Mouse (Mus musculus) intestine, postnatal 0 days (tissue): ENCODE measurements around the gene Gm9970. TPM values are rescaled to one million over a fixed set of nuclear protein-coding genes. Genes with fewer than 3 reads are reported as not detected.
A peak's percentile ranks its signal among the peaks of the same experiment; 100 is the strongest.

ENCODE experiments used
- ATAC-seq: fragments of 200-750 bp; cut with Nextera tagmentation; 2 replicates; pipeline ENCODE4 v1.8.0; 2017; ENCODE audit warnings: mild to moderate bottlenecking, moderate TSS enrichment, moderate library complexity
- H3K27ac ChIP-seq: fragments of 300-500 bp; sonication (generic); 2 replicates; pipeline ENCODE4 v1.5.1; 2014; ENCODE audit warnings: mild to moderate bottlenecking, low read depth, low read length, moderate library complexity
- H3K27me3 ChIP-seq: fragments of 300-500 bp; sonication (generic); replicated peaks from 2 replicates; pipeline ENCODE4 v1.6.1; 2014; ENCODE audit warnings: low read length, mixed read lengths; ENCODE audit not compliant: control insufficient read depth, insufficient read depth
- H3K36me3 ChIP-seq: fragments of 300-500 bp; sonication (generic); 2 replicates; pipeline ENCODE4 v1.6.1; 2014; ENCODE audit warnings: mild to moderate bottlenecking, moderate library complexity; ENCODE audit not compliant: control insufficient read depth, insufficient read depth
- H3K4me1 ChIP-seq: fragments of 300-500 bp; sonication (generic); replicated peaks from 2 replicates; pipeline ENCODE4 v1.6.1; 2014; ENCODE audit warnings: antibody characterized with exemption, low read length, mixed read lengths; ENCODE audit not compliant: control insufficient read depth, insufficient read depth
- H3K4me2 ChIP-seq: fragments of 300-500 bp; sonication (generic); replicated peaks from 2 replicates; pipeline ENCODE4 v1.6.1; 2014; ENCODE audit warnings: low read depth, mild to moderate bottlenecking, moderate library complexity
- H3K4me3 ChIP-seq: fragments of 300-500 bp; sonication (generic); 2 replicates; pipeline ENCODE4 v1.5.1; 2014; ENCODE audit warnings: low read depth, low read length
- H3K9ac ChIP-seq: fragments of 300-500 bp; sonication (generic); 2 replicates; pipeline ENCODE4 v1.6.1; 2014; ENCODE audit warnings: mild to moderate bottlenecking, low read depth, low read length
- H3K9me3 ChIP-seq: fragments of 300-500 bp; sonication (generic); 2 replicates; pipeline ENCODE4 v1.6.1; 2016; ENCODE audit warnings: mixed run types; ENCODE audit not compliant: control insufficient read depth
- CTCF ChIP-seq: sonication (generic); IDR thresholded peaks from 2 replicates; pipeline ENCODE4 v1.5.1; 2016; ENCODE audit warnings: low read depth, mild to moderate bottlenecking, control low read depth, antibody characterized with exemption, moderate library complexity
- WGBS: fragments of 180-500 bp; shearing (Covaris S2); extraction: QIAGEN DNeasy Blood & Tissue Kit; methylation state at CpG from one replicate; pipeline ENCODE4 v1.1.7; 2014; 5-methylcytosine and 5-hydroxymethylcytosine counted together
- polyA plus RNA-seq: library from polyadenylated mRNA; unstranded; fragments of >200 nt; fragmentation: Nextera tagmentation; extraction: Ambion mirVana; gene quantifications from 2 replicates; pipeline ENCODE4 v1.2.1, GENCODE M21; 2015

Gene Gm9970
- 0.51 and 0.70 TPM in 2 replicates for polyA plus RNA-seq

DNA sequence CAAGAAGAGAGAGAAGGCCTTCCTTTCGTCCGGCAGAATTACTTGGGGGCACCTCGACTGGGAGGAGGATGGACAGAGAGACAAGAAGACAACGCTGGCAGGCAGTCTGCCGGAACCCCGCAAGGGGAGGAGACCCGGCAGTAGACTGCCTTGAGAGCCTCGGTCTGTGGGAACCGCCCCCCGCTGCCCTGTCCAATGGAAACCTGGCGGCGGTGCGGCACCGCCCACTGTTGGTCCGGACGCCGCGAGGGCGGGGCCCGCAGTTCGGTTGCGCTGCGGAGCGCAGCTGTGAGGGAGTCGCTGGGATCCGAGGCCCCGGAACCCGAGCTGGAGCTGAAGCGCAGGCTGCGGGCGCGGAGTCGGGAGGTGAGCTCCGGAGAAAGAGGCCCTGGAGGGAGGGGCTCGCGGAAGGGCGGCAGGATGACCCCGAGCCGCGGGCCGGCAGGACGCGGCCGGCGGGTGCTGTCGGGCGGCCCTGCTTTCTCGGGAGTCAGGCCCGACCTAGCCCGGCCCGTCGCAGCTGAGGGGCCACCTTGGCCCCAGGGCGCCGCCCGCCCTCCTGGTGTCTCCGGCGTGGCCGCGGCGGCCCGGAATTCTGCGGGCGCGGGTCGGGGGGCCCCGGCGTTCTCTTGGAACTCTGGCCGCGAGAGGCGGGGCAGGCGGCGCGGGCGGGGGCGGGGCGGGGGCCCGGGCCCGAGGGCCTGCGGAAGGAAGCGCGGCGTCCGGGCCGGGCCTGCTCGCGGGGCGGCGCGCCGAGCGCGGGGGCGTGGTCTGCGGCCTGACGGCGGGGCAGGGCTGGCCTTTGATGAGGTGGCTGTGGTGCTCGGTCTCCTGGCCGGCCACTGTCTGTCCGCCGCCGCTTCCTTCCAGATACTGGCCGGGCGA lies at the start of gene Gm9970, which contains the start of gene Nrbp1:
Gene Gm9970 (minus strand): TSS at position 596 of the 885 bp plus-strand sequence.
Gene Nrbp1 (plus strand): TSS at position 228 of the 885 bp plus-strand sequence.
- ATAC-seq: peak; percentile 97
- WGBS: under 1% methylated on average over 80 of the region's 103 CpGs
- no peaks in the 10 kb centered on the region for H3K27me3 ChIP-seq

GRCm38 (mm10) chr5:31289626-31290230 lies 48.7 kb upstream of the Gm9970 start:
- H3K27ac ChIP-seq: no peak overlapping the region
- no peak for TF ChIP-seq CTCF
- H3K9me3 ChIP-seq: no peaks in the 10 kb centered on the region
- H3K4me3 ChIP-seq: no peak overlapping the region
- H3K27me3 ChIP-seq: no peaks in the 10 kb centered on the region
- peaks cover 10% of the 10 kb centered on the region; the same call in 1 of the 2 replicates for H3K36me3 ChIP-seq
- 65% methylated on average over 3 of the region's 3 CpGs for WGBS
- H3K4me1 ChIP-seq: no peaks in the 10 kb centered on the region
- peak overlapping the region; percentile 70 for H3K4me2 ChIP-seq
- no peak overlapping the region for H3K9ac ChIP-seq
- no peak for ATAC-seq

More for the DNA sequence above, at the start of gene Gm9970, which contains the start of gene Nrbp1:
- H3K4me1 ChIP-seq: 0 out of 2 replicates have a peak, but pooled peaks cover 7% of the 10 kb centered on the region
- H3K9ac ChIP-seq: peak within 1 kb of the TSS; percentile 98
- peak within 1 kb of the TSS; percentile 98 for H3K4me3 ChIP-seq
- H3K36me3 ChIP-seq: peaks cover 22% of the 10 kb centered on the region
- H3K9me3 ChIP-seq: no peaks in the 10 kb centered on the region
- peak within 1 kb of the TSS; percentile 73 for H3K4me2 ChIP-seq
- H3K27ac ChIP-seq: peak within 1 kb of the TSS; percentile 100
- TF ChIP-seq CTCF: no peak

DNA sequence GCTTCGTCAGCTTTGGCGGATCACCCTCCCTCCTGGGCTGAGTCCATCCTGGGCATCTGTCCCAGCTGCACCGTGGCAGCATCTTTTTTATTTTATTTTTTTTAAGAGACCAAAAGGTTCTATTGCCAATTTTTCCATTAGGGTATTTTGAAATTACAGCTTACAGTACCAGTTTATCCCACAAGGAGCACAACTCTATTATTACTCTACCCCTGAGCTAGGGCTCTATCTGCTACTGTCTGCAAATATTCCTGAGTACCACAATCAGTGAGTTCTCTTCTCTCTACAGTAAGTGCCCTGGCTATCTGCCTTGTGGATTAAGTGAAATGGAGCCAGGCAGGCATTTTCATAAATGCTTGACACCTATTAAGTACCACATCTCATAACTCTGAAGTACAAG lies 47.6 kb upstream of the Gm9970 start:
- H3K36me3 ChIP-seq: peaks cover 16% of the 10 kb centered on the region
- H3K4me3 ChIP-seq: no peak overlapping the region
- no peak for TF ChIP-seq CTCF
- no peaks in the 10 kb centered on the region for H3K27me3 ChIP-seq
- 73% methylated on average over 3 of the region's 3 CpGs for whole genome bisulfite sequencing
- no peak overlapping the region for H3K27ac ChIP-seq
- no peak overlapping the region for H3K4me2 ChIP-seq
- no peaks in the 10 kb centered on the region for H3K9me3 ChIP-seq
- ATAC-seq: no peak
- no peaks in the 10 kb centered on the region for H3K4me1 ChIP-seq
- H3K9ac ChIP-seq: no peak overlapping the region

- H3K36me3 ChIP-seq: peaks cover 20% of the 10 kb centered on the region
- H3K27ac ChIP-seq: no peak overlapping the region
- no peak overlapping the region for H3K9ac ChIP-seq
- no peak for ATAC-seq
- H3K4me3 ChIP-seq: no peak overlapping the region
- TF ChIP-seq CTCF: no peak
- no peaks in the 10 kb centered on the region for H3K27me3 ChIP-seq
- H3K9me3 ChIP-seq: no peaks in the 10 kb centered on the region
- 82% methylated on average over 4 of the region's 4 CpGs for WGBS
- H3K4me2 ChIP-seq: no peak overlapping the region
- no peaks in the 10 kb centered on the region for H3K4me1 ChIP-seq
These were observed 47.2 kb upstream of the Gm9970 start for GRCm38 (mm10) chr5:31288225-31288624.

GRCm38 (mm10) chr5:31279245-31279988 lies 38.4 kb upstream of the Gm9970 start:
- ATAC-seq: no peak
- H3K4me2 ChIP-seq: no peak overlapping the region
- no peaks in the 10 kb centered on the region for H3K4me1 ChIP-seq
- H3K4me3 ChIP-seq: no peak overlapping the region
- H3K9me3 ChIP-seq: no peaks in the 10 kb centered on the region
- H3K9ac ChIP-seq: no peak overlapping the region
- peaks cover 32% of the 10 kb centered on the region for H3K36me3 ChIP-seq
- no peak overlapping the region for H3K27ac ChIP-seq
- H3K27me3 ChIP-seq: no peaks in the 10 kb centered on the region
- no peak for TF ChIP-seq CTCF
- 85% methylated on average over 20 of the region's 20 CpGs for whole genome bisulfite sequencing

- H3K27ac ChIP-seq: no peak overlapping the region
- no peak overlapping the region for H3K4me3 ChIP-seq
- ATAC-seq: no peak
- peaks cover 27% of the 10 kb centered on the region for H3K36me3 ChIP-seq
- H3K4me2 ChIP-seq: no peak overlapping the region
- no peaks in the 10 kb centered on the region for H3K9me3 ChIP-seq
- 91% methylated on average over 6 of the region's 6 CpGs for WGBS
- no peaks in the 10 kb centered on the region for H3K27me3 ChIP-seq
- H3K9ac ChIP-seq: no peak overlapping the region
- no peaks in the 10 kb centered on the region for H3K4me1 ChIP-seq
- no peak for TF ChIP-seq CTCF
These were observed 32.0 kb upstream of the Gm9970 start for GRCm38 (mm10) chr5:31273018-31273417.
